Mouse (Mus musculus) layer of hippocampus, postnatal 25 days (tissue): ENCODE measurements around the gene Acot2. TPM values are rescaled to one million over a fixed set of nuclear protein-coding genes. Genes with fewer than 3 reads are reported as not detected.
"Not testable (repeated sequence)": the region's sequence is repeated elsewhere in the genome, so short reads cannot be mapped to it uniquely, and the experiment has no call there.

Source experiments
- DNase-seq, 2 experiments: peaks; one replicate each; pipeline ENCODE4 v3.0.0; 2022; ENCODE audit warnings: mixed read lengths in 2 of 2, low spot score in 1 of 2; ENCODE audit errors: extremely low spot score in 1 of 2
- total RNA-seq, 2 experiments: library from RNA; stranded (reverse); gene quantifications; 2 replicates each; pipeline ENCODE4 v1.2.3; 2021

Gene Acot2
- total RNA-seq, 2 experiments from 2014 or later: 14.9 to 16.2 TPM

DNA sequence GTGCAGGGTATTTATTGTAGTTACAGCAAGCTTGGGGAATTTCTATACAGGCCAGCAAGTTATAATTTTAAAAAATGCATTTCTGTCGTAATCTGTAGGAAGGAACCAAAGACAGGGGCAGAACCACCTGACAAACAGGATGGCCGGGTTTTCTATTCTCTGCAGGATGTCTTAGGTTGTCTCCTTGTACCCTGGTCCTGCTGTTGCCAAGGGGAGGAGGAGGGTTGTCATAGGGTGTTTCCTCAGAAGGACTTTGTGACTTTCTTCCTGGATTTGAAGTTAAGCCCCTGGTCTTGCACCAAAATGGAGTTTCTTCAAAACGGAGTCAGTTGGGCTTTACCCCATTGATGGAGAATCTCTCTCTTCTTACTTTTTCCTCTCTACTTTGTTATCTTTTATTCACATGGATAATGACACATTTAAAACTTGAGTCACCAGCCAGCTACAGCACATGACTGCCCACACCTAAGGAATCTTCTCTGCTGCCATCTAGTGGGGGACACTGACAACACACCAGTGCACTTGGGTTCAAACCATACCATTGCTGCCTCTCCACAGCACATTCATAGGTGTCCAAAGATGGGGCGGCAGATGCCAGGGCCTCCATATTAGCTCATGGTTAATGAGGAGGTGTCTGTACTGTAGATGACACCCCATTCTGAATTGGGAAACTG is 43.1 kb downstream of the Acot2 start:
- peak; percentile 51 to 79 for DNase-seq

DNA sequence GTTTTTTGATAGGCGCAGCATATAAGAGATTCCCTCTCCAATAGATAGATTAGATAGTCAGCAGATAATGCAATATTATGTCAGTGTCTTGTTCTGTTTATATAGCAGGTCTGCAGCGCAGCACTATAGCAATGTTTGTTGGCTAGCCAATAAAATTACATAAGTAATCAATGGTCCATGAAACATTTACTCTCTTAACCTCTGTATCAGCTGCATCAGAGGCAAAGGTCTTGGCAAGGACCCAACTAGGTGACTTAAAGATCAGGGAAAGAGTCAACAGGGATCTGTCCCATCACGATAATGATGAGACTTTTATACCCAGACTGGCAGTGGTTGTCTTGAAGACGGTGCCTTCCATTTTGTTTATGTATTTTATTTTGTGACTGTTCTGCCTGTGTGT is 45.2 kb downstream of the Acot2 start:
- DNase-seq: no peak

- DNase-seq: not testable (repeated sequence)
These were observed 45.6 kb downstream of the Acot2 start for GRCm38 (mm10) chr12:84033302-84033701.

GRCm38 (mm10) chr12:84034108-84034507 is 46.4 kb downstream of the Acot2 start:
- no peak for DNase-seq

DNA sequence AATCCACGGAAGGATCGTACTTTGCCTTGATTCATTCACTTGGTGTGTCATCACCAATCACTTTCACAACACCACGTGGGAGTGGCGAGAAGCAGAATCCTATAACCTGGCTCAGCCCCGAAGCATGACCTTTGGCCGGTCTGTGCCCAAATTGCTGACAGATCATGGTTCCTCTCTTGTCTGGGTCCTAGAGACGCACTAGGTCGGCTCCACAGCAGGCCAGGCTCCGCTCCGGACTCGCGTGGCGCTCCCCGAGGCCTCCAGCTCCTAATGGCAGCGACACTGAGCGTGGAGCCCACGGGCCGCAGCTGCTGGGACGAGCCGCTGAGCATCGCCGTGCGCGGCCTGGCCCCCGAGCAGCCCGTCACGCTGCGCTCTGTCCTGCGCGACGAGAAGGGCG is 50.6 kb downstream of the Acot2 start, which contains the start of gene Acot4:
Gene Acot4, plus strand, starts transcription at position 139 of the 400 bp plus-strand sequence.
- peak in 1 of 2 experiments; percentile 32 for DNase-seq

- DNase-seq: peak in 1 of 2 experiments; percentile 28
These were observed 51.0 kb downstream of the Acot2 start, which contains the start of gene Gm49366 for GRCm38 (mm10) chr12:84038691-84039111. Gene Gm49366 (plus strand): TSS chr12:84038935.

DNA sequence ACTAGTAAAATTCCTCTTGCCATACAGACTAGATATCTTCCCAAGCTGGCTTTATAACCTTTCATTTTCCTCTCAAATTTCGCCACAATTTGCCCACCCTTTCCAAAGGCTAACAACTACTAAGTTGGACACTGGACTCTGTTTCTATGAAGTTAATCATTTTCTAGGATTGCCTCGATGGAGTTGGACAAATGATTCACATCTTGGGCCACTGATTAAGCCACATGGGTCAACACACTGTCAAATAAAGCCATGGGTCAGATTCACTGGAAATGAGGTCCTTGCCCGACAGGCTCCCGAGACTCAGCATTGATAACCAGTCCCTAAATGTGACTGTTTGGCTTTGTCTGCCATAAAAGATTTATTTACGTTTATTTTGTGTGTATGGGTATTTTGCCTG is 54.6 kb downstream of the Acot2 start:
- no peak for DNase-seq

Other genes with a start within 250 kb of the Acot2 start
- gene Papln, start 224.2 kb upstream of the Acot2 start, total RNA-seq: 1 to 10 TPM; 2.4 to 3.5 TPM
- gene Numb, start 65.9 kb upstream of the Acot2 start, total RNA-seq: 10 to 100 TPM; 29.7 to 36.8 TPM
- 10 to 100 TPM; 14.7 TPM for gene Riox1, start 37.3 kb upstream of the Acot2 start, total RNA-seq
- not detected for gene Heatr4, start 3.0 kb upstream of the Acot2 start, total RNA-seq
- gene Acot1, start 21.6 kb downstream of the Acot2 start, total RNA-seq: 10 to 100 TPM; 25.6 to 30.9 TPM
- gene Acot4, start 50.5 kb downstream of the Acot2 start, total RNA-seq: 1 to 10 TPM; 2.5 to 4.0 TPM
- gene Gm49366, start 51.1 kb downstream of the Acot2 start, total RNA-seq: not detected
- 1 to 10 TPM; 2.3 to 3.5 TPM for gene Acot3, start 64.3 kb downstream of the Acot2 start, total RNA-seq
- 1 to 10 TPM; 8.3 TPM for gene Acot5, start 81.5 kb downstream of the Acot2 start, total RNA-seq
- gene Acot6, start 112.8 kb downstream of the Acot2 start, total RNA-seq: 1 to 10 TPM; 4.3 to 5.3 TPM
- 100 to 1,000 TPM in 1 of 2 experiments, 10 to 100 TPM in 1; 95.8 to 104 TPM for gene Dnal1, start 126.5 kb downstream of the Acot2 start, total RNA-seq
- 1 to 10 TPM; 3.8 to 4.5 TPM for gene Pnma1, start 160.6 kb downstream of the Acot2 start, total RNA-seq
- gene Elmsan1, start 231.0 kb downstream of the Acot2 start, total RNA-seq: 10 to 100 TPM; 21.0 to 21.7 TPM